Mouse (Mus musculus): Measurements from ENCODE around the gene Hpd. TPM values are rescaled to one million over a fixed set of nuclear protein-coding genes. Genes with fewer than 3 reads are reported as not detected.

Gene Hpd
- polyA plus RNA-seq, 2 experiments, result not detected

DNA sequence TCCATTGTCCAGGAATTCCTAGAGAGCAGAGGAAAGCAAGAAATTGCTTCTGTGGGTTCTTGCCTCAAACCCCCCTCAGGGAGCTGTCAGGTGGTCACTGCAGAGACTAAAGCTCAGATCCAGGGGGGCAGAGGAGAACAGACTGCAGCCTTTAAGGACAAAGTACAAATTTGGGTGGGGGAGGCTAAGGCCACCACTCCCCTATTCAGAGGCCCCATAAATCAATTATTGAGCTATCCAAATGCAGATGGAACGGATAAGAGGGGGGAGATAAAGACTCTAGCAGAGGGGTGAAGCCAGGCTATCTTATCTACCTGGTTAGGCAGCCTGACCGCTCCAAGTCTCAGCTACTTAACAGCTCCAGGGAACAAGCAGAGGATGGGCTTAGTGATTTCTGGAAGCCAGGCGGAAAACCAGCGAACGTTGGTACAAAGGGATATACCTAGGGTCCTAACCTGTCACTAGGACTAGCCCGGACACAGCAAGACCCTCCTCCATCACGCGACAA is 47.6 kb downstream of the Hpd start:
- Histone ChIP-seq H3K4me3 (replicated peaks; ENCODE audit: low read length) (peak overlapping the region; percentile 93), H3K4me1 (ENCODE audit: control insufficient read depth, insufficient read depth, low read length) (peaks cover 68% of the 10 kb centered on the region), H3K4me2 (replicated peaks; ENCODE audit: low read depth, low read length, severe bottlenecking) (peak overlapping the region; percentile 100), H3K9ac (ENCODE audit: low read depth, low read length, severe bottlenecking) (peak overlapping the region; percentile 99), H3K27ac (replicated peaks; ENCODE audit: low read depth, low read length) (peak overlapping the region; percentile 100), H3K9me3 (ENCODE audit: control insufficient read depth, low read length) (no peaks in the 10 kb centered on the region), H3K36me3 (ENCODE audit: control insufficient read depth, insufficient read depth, low read length) (peaks cover 42% of the 10 kb centered on the region), H3K27me3 (ENCODE audit: control insufficient read depth, insufficient read depth, low read length) (no peaks in the 10 kb centered on the region)
- no peak for DNase-seq (ENCODE audit: low spot score)
- no peak for ATAC-seq (ENCODE audit: low FRiP score, low read depth)
- no peak for TF ChIP-seq POLR2A (IDR thresholded peaks at IDR 0.05; ENCODE audit: borderline replicate concordance, extremely low read depth, insufficient read depth, insufficient read length)
- WGBS, result 32% methylated on average over 8 of the region's 8 CpGs

DNA sequence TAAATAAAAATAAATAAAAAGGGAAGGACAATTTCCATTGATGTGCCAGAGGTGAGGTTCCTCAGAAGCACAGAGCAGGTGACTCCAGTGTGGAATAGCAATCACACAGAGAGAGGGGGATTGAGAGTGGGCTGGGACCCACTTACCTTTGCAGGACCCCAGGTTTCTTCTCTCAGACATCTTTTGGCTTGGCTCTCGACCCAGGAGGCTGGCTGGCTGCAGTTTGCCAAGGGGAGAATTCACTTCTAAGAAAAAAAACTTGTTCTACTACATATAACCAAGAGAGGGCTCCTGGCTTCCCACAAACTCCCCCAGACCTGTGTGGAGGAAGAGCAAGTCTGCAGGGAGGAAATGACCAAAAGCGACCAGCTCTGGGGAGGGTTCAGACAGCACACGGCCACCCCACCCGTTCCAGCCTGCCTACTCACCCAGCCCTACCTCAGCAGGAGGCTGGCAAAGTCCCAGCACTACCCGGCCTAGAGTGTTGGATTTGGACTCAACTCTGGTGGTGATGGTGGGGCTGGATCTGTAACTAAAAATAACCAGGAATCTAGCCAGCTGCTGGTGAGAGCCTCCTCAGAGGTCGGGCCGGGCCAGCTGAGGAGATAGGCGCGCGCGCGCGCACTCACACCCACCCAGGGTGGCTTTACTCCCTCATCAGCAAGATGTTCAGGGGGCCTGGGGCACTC is 48.2 kb downstream of the Hpd start:
- H3K27me3 ChIP-seq (ENCODE audit: control insufficient read depth, insufficient read depth, low read length), result no peaks in the 10 kb centered on the region
- H3K9ac ChIP-seq (ENCODE audit: low read depth, low read length, severe bottlenecking), result no peak overlapping the region
- 24% methylated on average over 13 of the region's 13 CpGs for WGBS
- DNase-seq (ENCODE audit: low spot score) (peak; percentile 68), ATAC-seq (ENCODE audit: low FRiP score, low read depth) (no peak)
- H3K27ac ChIP-seq (replicated peaks; ENCODE audit: low read depth, low read length), result peak overlapping the region; percentile 100
- no peak for TF ChIP-seq POLR2A (IDR thresholded peaks at IDR 0.05; ENCODE audit: borderline replicate concordance, extremely low read depth, insufficient read depth, insufficient read length)
- peaks cover 68% of the 10 kb centered on the region for H3K4me1 ChIP-seq (ENCODE audit: control insufficient read depth, insufficient read depth, low read length)
- H3K36me3 ChIP-seq (ENCODE audit: control insufficient read depth, insufficient read depth, low read length), result peaks cover 42% of the 10 kb centered on the region
- no peaks in the 10 kb centered on the region for H3K9me3 ChIP-seq (ENCODE audit: control insufficient read depth, low read length)
- peak overlapping the region; percentile 93 for H3K4me3 ChIP-seq (replicated peaks; ENCODE audit: low read length)
- H3K4me2 ChIP-seq (replicated peaks; ENCODE audit: low read depth, low read length, severe bottlenecking), result peak overlapping the region; percentile 100

DNA sequence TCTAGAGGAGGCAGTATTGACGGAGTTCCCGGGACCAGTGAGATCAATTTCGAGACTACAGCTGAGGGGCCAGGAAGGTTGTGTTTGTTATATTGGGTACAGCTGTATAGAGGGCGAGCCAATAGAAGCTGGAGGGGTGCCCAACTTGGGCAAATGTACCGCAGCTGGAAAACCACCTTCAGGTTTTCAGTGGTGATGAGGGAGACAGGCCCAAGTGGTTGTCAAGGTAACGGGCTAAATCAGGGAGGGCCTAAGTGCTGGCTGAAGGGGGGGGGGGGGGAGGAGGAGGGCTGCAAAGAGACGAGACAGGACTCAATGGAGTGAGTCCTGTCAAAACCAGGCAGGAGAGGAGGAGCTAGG is 48.8 kb downstream of the Hpd start:
- Histone ChIP-seq H3K27me3 (ENCODE audit: control insufficient read depth, insufficient read depth, low read length) (no peaks in the 10 kb centered on the region), H3K4me2 (replicated peaks; ENCODE audit: low read depth, low read length, severe bottlenecking) (peak overlapping the region; percentile 100), H3K4me3 (replicated peaks; ENCODE audit: low read length) (peak overlapping the region; percentile 93; the same call in 1 of the 2 replicates), H3K27ac (replicated peaks; ENCODE audit: low read depth, low read length) (peak overlapping the region; percentile 100), H3K9ac (ENCODE audit: low read depth, low read length, severe bottlenecking) (no peak overlapping the region), H3K4me1 (ENCODE audit: control insufficient read depth, insufficient read depth, low read length) (peaks cover 68% of the 10 kb centered on the region), H3K36me3 (ENCODE audit: control insufficient read depth, insufficient read depth, low read length) (peaks cover 47% of the 10 kb centered on the region), H3K9me3 (ENCODE audit: control insufficient read depth, low read length) (no peaks in the 10 kb centered on the region)
- 12% methylated on average over 7 of the region's 7 CpGs for WGBS
- ATAC-seq (ENCODE audit: low FRiP score, low read depth) (peak; percentile 21), DNase-seq (ENCODE audit: low spot score) (peak; percentile 75)
- no peak for TF ChIP-seq POLR2A (IDR thresholded peaks at IDR 0.05; ENCODE audit: borderline replicate concordance, extremely low read depth, insufficient read depth, insufficient read length)

DNA sequence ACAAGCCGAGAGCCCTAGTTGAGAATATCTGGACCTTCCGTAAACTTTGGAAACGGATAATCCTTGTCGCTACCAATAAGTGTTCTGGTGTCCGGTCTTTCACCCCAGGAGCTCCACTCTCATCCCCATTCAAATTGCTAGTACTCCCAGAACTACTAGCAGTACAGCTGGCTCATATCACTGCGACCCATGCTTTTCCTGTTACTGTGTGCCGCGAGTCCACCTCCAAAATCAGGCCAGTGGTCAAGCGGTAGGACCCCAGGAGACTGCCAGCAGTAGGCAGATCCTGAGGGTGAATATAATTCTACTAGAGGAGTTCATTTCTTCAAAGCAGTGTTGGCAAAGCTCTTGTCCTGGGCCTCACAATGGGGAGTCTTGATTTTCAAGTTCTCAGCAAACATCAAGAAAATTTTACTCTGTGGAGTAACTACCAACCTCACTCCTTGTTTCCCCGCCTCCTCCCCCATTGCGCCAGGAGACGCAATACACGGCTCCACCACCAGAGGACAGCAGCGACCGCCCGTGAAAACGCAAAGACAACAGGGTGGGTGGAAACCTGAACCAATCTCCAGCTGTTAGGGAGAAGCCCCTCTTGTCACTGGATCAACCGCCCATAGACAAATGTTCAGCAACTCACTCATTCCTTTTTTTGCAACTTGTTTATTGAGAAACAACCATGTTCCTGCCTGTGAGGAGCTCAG is 49.3 kb downstream of the Hpd start:
- H3K9ac ChIP-seq (ENCODE audit: low read depth, low read length, severe bottlenecking), result no peak overlapping the region
- peaks cover 66% of the 10 kb centered on the region for H3K4me1 ChIP-seq (ENCODE audit: control insufficient read depth, insufficient read depth, low read length)
- H3K36me3 ChIP-seq (ENCODE audit: control insufficient read depth, insufficient read depth, low read length), result peaks cover 47% of the 10 kb centered on the region
- DNase-seq (ENCODE audit: low spot score) (peak; percentile 80), ATAC-seq (ENCODE audit: low FRiP score, low read depth) (peak; percentile 16; the same call in 1 of the 2 replicates)
- 22% methylated on average over 18 of the region's 18 CpGs for WGBS
- H3K27me3 ChIP-seq (ENCODE audit: control insufficient read depth, insufficient read depth, low read length), result no peaks in the 10 kb centered on the region
- peak overlapping the region; percentile 100 for H3K27ac ChIP-seq (replicated peaks; ENCODE audit: low read depth, low read length)
- peak overlapping the region; percentile 100 for H3K4me2 ChIP-seq (replicated peaks; ENCODE audit: low read depth, low read length, severe bottlenecking)
- H3K4me3 ChIP-seq (replicated peaks; ENCODE audit: low read length), result peak overlapping the region; percentile 93; the same call in 1 of the 2 replicates
- TF ChIP-seq POLR2A (IDR thresholded peaks at IDR 0.05; ENCODE audit: borderline replicate concordance, extremely low read depth, insufficient read depth, insufficient read length), result no peak
- no peaks in the 10 kb centered on the region for H3K9me3 ChIP-seq (ENCODE audit: control insufficient read depth, low read length)

DNA sequence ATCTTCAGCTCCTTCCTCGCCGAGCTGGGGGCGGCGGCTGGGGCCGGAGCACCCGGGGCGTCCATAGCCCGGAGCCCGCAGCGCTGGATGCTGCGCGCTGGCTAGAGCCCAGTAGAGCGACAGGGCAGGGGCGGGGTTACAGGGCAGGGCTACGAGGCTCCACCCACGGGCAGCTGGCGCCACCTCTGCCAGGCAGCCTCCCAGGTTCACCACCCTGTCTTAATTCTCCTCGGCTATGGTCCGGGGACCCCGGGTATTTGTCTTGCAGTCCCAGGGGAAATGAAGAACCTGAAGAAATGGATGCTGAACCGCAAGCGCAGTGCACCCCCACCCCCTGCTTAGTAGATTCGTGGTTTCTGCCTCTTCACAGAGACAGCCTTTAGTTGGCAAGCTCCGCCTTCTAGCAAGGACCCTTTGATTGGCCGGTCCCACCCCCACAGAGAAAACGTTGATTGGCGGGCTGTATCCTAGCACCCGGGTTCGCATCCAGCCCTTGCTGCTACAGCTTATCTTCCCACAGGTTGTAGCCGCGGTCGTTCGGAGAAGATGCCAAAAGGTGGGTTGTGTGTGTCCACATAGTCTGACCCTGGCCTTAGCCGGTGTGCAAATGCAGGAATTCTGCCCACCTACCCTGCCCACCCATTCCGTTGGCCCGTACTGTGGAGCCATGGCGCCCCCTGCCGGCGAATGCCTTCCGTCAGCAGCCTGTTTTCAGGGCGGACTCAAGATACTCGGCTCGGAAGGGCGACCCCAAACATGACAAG is 50.0 kb downstream of the Hpd start, which contains the start of gene Rhof:
TSS of gene Rhof (minus strand) at position 385 of the 764 bp plus-strand sequence.
- peaks cover 50% of the 10 kb centered on the region for H3K36me3 ChIP-seq (ENCODE audit: control insufficient read depth, insufficient read depth, low read length)
- peak within 1 kb of the TSS; percentile 100 for H3K27ac ChIP-seq (replicated peaks; ENCODE audit: low read depth, low read length)
- ATAC-seq (ENCODE audit: low FRiP score, low read depth) (0 out of 2 replicates have a peak, but pooled peaks have one; percentile 17), DNase-seq (ENCODE audit: low spot score) (peak; percentile 74)
- H3K27me3 ChIP-seq (ENCODE audit: control insufficient read depth, insufficient read depth, low read length), result no peaks in the 10 kb centered on the region
- peak within 1 kb of the TSS; percentile 47 for H3K9ac ChIP-seq (ENCODE audit: low read depth, low read length, severe bottlenecking)
- no peaks in the 10 kb centered on the region for H3K9me3 ChIP-seq (ENCODE audit: control insufficient read depth, low read length)
- H3K4me3 ChIP-seq (replicated peaks; ENCODE audit: low read length), result peak within 1 kb of the TSS; percentile 93
- TF ChIP-seq POLR2A (IDR thresholded peaks at IDR 0.05; ENCODE audit: borderline replicate concordance, extremely low read depth, insufficient read depth, insufficient read length), result no peak
- H3K4me1 ChIP-seq (ENCODE audit: control insufficient read depth, insufficient read depth, low read length), result peaks cover 59% of the 10 kb centered on the region
- WGBS, result 5% methylated on average over 44 of the region's 44 CpGs
- H3K4me2 ChIP-seq (replicated peaks; ENCODE audit: low read depth, low read length, severe bottlenecking), result peak within 1 kb of the TSS; percentile 100

Measured in limb, embryonic 14.5 days (tissue).